Mouse (Mus musculus) spleen, postnatal 4 days (tissue): ENCODE data around the gene Ncoa3.

Experiments
- DNase-seq, 2 experiments: peaks; one replicate each; pipeline ENCODE4 v3.0.0; 2022; ENCODE audit warnings: low spot score in 2 of 2

Ncoa3 gene

DNA sequence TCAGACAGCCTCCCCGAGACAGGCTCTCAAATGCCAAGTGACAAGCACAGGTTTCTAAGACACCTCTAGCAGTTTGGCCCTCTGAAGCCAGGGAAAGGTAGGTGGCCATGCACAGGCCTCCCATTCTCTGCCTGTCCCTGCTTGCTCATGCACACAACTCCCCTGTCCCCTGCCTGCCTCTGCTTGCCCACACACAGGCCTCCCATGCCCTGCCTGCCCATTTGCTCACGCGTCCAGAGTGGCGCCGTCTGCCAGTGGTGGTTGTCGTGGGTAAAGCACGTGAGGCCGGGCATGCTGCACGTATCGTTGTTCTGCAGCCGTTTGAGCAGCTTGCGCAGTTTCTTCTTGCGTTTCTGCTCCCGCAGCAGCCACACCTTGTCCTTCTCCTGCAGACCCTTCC is 86.8 kb downstream of the Ncoa3 start:
- peak in 1 of 2 experiments; percentile 58 for DNase-seq

DNA sequence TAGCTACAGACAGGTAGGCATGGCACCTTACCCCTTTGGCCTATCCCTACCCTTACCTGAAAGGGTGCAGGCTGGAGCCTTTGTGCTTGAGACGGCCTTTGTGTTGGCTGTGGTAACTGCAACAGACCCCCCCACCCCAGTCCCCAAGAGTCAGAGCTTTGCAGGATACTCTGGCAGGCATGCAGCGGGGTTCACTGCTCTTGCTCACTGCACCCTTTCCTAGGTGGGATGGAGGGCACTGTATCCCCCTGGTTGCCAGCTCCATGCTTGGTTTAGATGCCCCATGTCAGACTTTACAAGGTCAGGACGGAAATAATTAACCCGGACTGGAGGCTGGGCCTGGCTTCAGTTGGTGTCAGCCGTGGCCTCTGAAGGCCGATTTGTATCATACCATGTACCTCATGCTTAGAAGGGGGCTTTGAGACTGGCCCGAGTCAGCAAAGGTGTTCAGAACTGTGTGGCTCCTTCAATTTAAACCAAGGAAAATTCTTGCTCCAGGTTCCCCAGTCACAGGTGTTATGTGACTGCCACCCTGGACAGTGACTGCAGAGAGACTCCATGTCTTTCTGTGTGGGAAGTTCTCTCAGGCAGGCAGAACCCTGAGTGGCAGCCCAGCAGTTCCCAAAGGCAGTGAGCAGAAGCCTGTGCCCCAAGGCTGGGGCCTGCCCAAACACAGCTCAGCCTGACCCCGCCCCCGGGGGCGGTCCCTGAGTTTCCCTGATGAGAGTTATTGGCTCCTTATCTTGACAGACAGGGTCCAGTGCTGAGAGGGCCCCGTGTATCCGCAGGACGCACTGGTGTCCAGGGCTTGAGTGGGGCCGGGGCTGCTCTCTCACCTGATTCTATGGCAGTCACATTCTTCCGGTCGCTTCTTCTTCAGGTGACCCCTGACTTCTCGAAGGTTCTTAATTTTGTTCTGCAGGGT is 87.8 kb downstream of the Ncoa3 start:
- peak in 1 of 2 experiments; percentile 65 for DNase-seq

- DNase-seq: no peak
Measured at GRCm38 (mm10) chr2:166080967-166081750, 88.7 kb downstream of the Ncoa3 start.

DNA sequence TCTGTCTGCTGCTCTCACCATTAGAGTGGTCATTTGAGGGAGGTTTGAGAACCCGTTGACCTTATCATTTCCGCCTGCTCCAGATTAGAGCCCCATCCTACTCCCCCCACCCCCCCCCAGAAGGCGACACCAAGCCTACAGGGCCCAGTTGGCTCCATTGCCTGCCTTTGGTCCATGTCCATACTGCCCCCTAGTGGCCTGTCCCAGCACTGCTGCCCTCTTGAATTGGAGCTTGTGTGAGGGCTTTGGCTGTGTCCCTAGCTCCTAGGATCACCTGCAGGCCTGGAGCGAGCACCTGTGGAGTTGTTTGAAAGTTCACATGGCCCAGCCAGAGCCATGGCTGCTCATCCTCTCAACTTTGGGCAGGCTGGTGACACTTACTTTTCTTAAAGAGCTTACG is 89.8 kb downstream of the Ncoa3 start:
- peak; percentile 75 to 92 for DNase-seq

GRCm38 (mm10) chr2:166082661-166083060 is 90.2 kb downstream of the Ncoa3 start:
- DNase-seq: no peak

GRCm38 (mm10) chr2:166083542-166084031 is 91.2 kb downstream of the Ncoa3 start:
- no peak for DNase-seq

DNA sequence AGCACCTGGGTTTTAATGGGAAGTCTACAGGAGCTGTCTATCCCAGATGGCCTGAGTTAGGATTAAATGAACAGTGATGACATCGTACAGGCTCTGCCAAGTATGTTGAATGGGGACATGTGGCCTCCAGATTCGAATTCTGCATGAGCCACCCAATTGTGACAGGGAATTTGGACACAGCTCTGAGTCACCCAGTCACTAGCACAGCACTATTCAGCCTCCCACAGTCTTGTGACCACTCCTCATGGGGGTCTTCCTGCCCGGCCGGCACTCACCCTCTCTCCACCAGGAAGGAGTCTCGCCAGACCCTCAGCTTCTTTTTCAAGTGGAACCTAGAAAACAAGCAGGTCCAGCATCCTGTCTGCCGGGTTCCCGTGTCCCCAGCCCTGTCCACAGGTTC is 91.7 kb downstream of the Ncoa3 start:
- no peak for DNase-seq

DNA sequence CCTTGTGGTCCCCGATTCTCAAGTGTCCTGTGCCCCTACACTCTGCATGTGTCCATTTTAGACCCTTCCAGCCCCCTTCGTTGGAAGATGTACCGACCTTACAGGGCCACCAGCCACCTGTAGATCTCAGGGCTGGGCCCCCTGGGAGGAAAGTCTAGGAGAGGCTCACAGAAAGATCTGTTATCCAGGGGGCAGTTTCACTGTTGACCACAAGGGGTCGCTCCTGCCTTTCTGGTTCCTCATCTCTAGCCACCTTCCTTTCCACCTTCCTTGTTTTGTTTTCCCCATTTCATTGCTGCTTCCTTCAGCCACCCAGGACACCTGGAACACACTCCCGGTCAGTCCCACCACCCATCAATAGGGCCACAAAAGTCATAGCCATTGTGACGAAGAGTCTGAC is 92.5 kb downstream of the Ncoa3 start:
- peak in 1 of 2 experiments; percentile 78 for DNase-seq

GRCm38 (mm10) chr2:166085780-166086179 is 93.3 kb downstream of the Ncoa3 start:
- DNase-seq: no peak

- no peak for DNase-seq
Measured at GRCm38 (mm10) chr2:166086457-166087233, 94.2 kb downstream of the Ncoa3 start.

GRCm38 (mm10) chr2:166088991-166089390 is 96.6 kb downstream of the Ncoa3 start:
- no peak for DNase-seq

- DNase-seq: no peak
Measured at GRCm38 (mm10) chr2:166090131-166090581, 97.7 kb downstream of the Ncoa3 start.

DNA sequence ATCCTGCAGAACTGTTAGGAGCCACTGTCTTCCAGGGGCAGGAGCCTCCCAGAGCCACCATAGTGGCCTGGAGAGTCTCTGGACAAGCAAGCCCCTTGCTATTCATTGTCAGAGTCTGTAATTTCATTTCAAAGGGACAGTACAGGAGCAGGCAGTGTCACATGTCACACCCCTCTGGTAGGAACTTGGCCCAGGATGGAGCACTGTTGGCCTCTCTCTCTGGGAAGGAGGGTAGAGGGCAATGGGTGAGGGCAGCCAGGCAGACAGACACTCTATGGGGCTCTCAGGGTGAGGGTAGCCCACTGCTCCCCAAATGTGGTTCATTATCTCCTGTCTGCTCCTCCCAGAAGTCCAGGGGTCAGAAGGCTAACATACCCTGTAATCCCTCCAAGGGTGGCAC is 99.2 kb downstream of the Ncoa3 start:
- no peak for DNase-seq

DNA sequence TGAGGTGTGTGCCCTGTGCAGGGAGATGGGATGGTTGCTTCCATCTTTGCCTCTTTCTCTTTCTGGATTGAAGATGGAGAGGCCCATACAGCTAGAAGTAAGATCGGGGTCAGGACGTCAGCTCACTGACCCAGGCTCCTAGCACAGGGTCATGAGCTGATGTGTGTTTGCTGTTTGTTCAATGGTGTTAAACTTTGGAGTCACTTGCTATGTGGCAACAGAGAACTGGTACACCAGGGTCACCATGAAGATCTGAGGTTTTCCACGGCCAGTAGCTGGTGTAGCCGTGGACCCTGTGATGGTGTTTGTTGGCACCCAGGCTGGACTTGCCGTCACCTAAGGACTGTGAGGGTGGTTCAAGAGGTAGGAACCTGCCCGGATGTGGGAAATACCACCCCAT is 100.0 kb downstream of the Ncoa3 start:
- DNase-seq: no peak

DNA sequence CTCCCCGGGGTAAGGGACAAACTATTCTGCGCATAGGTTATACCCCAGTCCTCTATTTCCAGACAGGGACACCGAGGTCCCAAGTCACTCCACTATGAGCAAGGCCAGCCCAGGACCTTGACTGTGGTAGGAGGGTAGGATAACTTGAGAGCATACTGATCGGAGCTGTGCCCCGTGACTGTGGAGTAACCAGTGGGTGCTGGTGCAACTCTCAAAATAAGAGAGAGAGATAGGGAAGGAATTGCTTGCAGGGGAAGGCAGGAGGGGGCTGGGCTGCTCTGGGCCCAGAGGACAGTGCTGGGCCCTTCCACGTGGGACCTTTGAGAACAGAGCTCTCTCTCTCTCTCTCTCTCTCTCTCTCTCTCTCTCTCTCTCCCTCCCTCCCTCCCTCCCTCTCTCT is 103.9 kb downstream of the Ncoa3 start:
- DNase-seq: no peak

DNA sequence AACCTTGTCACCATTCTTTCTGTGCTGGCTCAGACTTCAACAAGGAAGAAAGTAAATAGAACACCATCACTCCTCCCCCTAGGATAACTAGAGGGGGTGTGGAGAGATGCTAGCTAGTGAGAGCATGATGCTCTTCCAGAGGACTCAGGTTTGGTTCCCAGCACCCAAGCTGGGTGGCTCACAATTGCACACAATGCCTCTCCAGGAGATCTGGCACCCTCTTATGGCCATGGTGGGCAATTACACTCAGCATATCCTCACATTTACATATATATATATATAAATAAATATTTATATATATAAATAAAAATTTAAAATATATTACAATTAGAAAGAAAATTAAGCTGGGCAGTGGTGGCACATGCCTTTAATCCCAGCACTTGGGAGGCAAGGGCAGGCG is 104.4 kb downstream of the Ncoa3 start:
- no peak for DNase-seq

DNA sequence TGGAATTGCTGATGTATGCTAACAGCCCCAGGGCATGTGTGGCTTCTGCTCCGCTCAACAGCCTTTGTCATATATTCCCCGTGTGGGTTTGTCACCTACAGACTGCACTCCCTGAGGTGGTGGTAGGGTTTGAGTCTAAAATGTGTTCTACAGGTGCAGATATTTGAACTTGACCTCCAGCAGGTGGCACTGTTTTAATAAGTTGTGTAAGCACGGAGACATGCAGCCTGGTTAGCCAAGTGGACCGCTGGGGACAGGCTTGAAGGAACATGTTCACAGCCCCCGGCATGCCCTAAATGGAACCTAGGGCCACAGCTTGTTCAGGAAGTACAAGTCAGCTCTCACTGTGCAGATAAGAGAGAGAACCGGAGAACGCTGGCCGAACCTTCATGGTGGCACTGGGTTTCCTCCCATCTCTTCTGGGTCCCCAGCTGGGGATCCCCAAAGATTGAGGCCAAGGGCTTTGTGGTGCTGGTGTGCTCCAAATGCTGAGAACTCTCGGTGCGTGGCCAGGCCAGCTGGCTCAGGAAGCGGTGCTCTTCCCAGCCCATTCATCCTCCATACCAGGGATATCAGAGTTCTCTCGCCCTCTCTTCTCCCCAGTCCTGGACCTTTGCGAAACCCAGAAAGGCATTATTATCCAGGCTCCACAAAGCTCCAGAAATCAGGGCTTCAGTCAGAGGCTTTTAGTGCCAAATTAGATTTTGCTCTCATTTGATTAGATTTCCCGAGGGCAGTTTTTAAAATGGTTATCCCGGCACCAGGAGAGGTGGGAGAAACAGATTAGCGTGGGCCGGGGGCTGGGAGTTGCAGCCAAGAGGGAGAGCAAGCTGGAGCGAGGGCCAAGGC is 105.2 kb downstream of the Ncoa3 start:
- no peak for DNase-seq

DNA sequence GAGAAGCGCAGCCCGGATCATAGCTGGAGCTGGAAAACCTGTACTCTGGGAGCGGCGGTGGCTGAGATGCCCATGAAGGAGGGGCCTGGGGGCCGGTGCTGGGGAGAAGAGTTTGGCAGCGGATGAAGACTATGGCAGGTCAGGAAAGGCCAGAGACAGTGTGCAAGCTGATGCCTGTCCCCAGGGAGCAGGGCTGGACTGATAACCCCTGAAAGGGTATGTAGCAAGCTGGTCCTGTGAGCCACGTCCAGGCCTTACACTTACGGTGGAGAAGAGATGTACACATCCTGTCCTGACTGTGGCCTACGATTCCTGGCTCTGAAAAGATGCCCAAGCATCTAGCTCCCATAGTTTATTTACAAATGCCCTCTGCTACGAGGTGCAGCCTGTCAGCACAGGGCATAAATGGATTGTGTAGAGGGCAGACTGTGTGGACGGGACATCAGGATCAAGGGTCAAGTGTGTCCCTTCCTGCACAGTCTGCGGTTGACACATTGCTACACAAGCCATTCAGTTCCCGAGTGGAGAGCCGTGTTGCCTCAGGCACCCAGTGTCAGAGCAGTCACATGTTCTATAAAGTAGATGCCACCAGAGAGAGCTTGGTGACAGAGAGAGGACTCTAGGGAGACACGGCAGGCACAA is 106.0 kb downstream of the Ncoa3 start:
- no peak for DNase-seq

DNA sequence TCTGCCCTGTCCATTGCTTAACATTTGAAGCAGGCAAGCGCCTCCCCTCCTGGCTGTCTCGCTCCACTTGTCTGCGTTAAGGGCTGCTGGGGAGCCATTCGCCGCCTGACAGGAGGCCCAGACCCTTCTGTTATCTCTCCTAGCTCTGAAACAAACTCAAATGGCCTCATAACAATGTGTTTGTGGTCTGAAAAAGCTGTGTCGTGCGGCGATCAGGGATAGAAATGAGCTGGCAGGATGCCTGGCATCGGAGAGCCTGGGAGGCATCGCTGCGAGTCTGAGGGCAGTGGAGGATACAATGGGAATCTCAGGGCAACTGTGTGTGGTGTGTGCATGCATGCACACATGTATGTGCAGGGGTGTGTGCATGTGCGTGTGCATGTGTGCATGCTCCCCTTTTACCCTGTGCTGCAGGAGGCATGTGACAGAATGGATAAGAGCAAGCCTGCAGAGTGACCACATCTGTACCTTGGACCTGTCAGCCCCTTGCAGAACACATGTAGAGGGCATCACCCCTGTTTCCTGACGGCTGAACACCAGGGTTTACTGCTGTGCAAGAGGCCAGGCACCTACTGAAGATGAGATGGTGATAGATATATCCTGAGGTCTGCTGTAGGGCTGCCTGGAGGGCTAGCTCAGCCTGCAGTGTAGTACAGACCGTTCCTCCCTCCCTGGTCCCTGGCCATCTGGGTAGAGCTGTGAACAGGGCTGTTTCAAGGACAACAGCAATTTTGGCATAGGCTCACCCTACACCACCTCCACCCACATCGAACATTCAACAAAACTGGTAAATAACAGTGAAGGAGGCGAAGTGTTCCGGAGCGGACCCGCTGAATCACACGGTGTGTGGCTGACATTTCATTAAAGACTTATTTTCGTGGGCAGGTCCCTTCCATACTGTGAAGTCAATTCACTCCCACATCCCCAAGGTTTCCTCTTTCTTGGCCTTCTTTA is 108.2 kb downstream of the Ncoa3 start:
- no peak for DNase-seq
